Mouse (Mus musculus) limb, embryonic 13.5 days (tissue): ENCODE measurements around the gene Hdac9. TPM values are rescaled to one million over a fixed set of nuclear protein-coding genes. Genes with fewer than 3 reads are reported as not detected.

ENCODE experiments used
- ATAC-seq: fragments of 200-750 bp; cut with Nextera tagmentation; 2 replicates; pipeline ENCODE4 v1.8.0; 2017; ENCODE audit warnings: low read depth, moderate number of reproducible peaks, moderate TSS enrichment; ENCODE audit not compliant: low FRiP score
- H3K27ac ChIP-seq: fragments of 300-500 bp; sonication (generic); 2 replicates; pipeline ENCODE4 v1.5.1; 2015; ENCODE audit warnings: inconsistent platforms, mild to moderate bottlenecking, moderate library complexity
- H3K27me3 ChIP-seq: fragments of 300-500 bp; sonication (generic); 2 replicates; pipeline ENCODE4 v1.6.1; 2015; ENCODE audit warnings: mild to moderate bottlenecking, inconsistent platforms
- H3K36me3 ChIP-seq: fragments of 300-500 bp; sonication (generic); 2 replicates; pipeline ENCODE4 v1.6.1; 2015; ENCODE audit warnings: inconsistent platforms, mild to moderate bottlenecking, moderate library complexity
- H3K4me1 ChIP-seq: fragments of 300-500 bp; sonication (generic); 2 replicates; pipeline ENCODE4 v1.6.1; 2015; ENCODE audit warnings: inconsistent platforms
- H3K4me2 ChIP-seq: fragments of 300-500 bp; sonication (generic); replicated peaks from 2 replicates; pipeline ENCODE4 v1.6.1; 2015; ENCODE audit warnings: inconsistent platforms, mild to moderate bottlenecking, moderate library complexity
- H3K4me3 ChIP-seq: fragments of 300-500 bp; sonication (generic); 2 replicates; pipeline ENCODE4 v1.5.1; 2015; ENCODE audit warnings: moderate library complexity, mild to moderate bottlenecking, inconsistent platforms
- H3K9ac ChIP-seq: fragments of 300-500 bp; sonication (generic); 2 replicates; pipeline ENCODE4 v1.6.1; 2015; ENCODE audit warnings: mild to moderate bottlenecking, inconsistent platforms
- H3K9me3 ChIP-seq: fragments of 300-500 bp; sonication (generic); 2 replicates; pipeline ENCODE4 v1.6.1; 2016; ENCODE audit warnings: inconsistent platforms
- WGBS: fragments of 180-500 bp; shearing (Covaris S2); methylation state at CpG from one replicate; pipeline ENCODE4 v1.1.7; 2015; 5-methylcytosine and 5-hydroxymethylcytosine counted together
- polyA plus RNA-seq: library from polyadenylated mRNA; unstranded; fragments of >200 nt; fragmentation: Nextera tagmentation; extraction: Ambion mirVana; gene quantifications from 2 replicates; pipeline ENCODE4 v1.2.1, GENCODE M21; 2015

Hdac9 gene
- polyA plus RNA-seq, 1 experiment from 2014 or later, result 8.4 TPM

GRCm38 (mm10) chr12:34379681-34380080 lies 537.2 kb downstream of the Hdac9 start:
- Histone ChIP-seq H3K4me1 (peaks cover 4% of the 10 kb centered on the region; the same call in 1 of the 2 replicates), H3K9me3 (no peaks in the 10 kb centered on the region), H3K27me3 (no peaks in the 10 kb centered on the region), H3K4me2 (no peak overlapping the region), H3K36me3 (no peaks in the 10 kb centered on the region), H3K9ac (no peak overlapping the region), H3K4me3 (no peak overlapping the region), H3K27ac (no peak overlapping the region)
- WGBS, result 36% methylated on average over 1 of the region's 1 CpGs
- no peak for ATAC-seq

GRCm38 (mm10) chr12:34378637-34379036 lies 538.3 kb downstream of the Hdac9 start:
- no peaks in the 10 kb centered on the region for H3K36me3 ChIP-seq
- H3K27ac ChIP-seq, result no peak overlapping the region
- H3K4me3 ChIP-seq, result no peak overlapping the region
- H3K4me2 ChIP-seq, result no peak overlapping the region
- H3K9me3 ChIP-seq, result no peaks in the 10 kb centered on the region
- ATAC-seq, result no peak
- H3K27me3 ChIP-seq, result no peaks in the 10 kb centered on the region
- 90% methylated on average over 4 of the region's 4 CpGs for WGBS
- no peak overlapping the region for H3K9ac ChIP-seq
- peaks cover 4% of the 10 kb centered on the region; the same call in 1 of the 2 replicates for H3K4me1 ChIP-seq

- WGBS, result 14% methylated on average over 6 of the region's 6 CpGs
- H3K27me3 ChIP-seq, result no peaks in the 10 kb centered on the region
- no peak for ATAC-seq
- H3K4me1 ChIP-seq, result peaks cover 3% of the 10 kb centered on the region; the same call in 1 of the 2 replicates
- H3K9ac ChIP-seq, result no peak overlapping the region
- H3K27ac ChIP-seq, result no peak overlapping the region
- no peak overlapping the region for H3K4me2 ChIP-seq
- no peaks in the 10 kb centered on the region for H3K9me3 ChIP-seq
- no peak overlapping the region for H3K4me3 ChIP-seq
- H3K36me3 ChIP-seq, result no peaks in the 10 kb centered on the region
These were observed 565.0 kb downstream of the Hdac9 start for GRCm38 (mm10) chr12:34351906-34352305.

- Histone ChIP-seq H3K27me3 (no peaks in the 10 kb centered on the region), H3K9me3 (no peaks in the 10 kb centered on the region), H3K27ac (no peak overlapping the region), H3K4me2 (no peak overlapping the region), H3K36me3 (no peaks in the 10 kb centered on the region), H3K9ac (no peak overlapping the region), H3K4me1 (peaks cover 3% of the 10 kb centered on the region; the same call in 1 of the 2 replicates), H3K4me3 (no peak overlapping the region)
- WGBS, result 60% methylated on average over 2 of the region's 2 CpGs
- ATAC-seq, result no peak
These were observed 569.4 kb downstream of the Hdac9 start for GRCm38 (mm10) chr12:34347529-34347928.

GRCm38 (mm10) chr12:34342761-34343160 lies 574.1 kb downstream of the Hdac9 start:
- no peaks in the 10 kb centered on the region for H3K36me3 ChIP-seq
- H3K27ac ChIP-seq, result no peak overlapping the region
- H3K4me1 ChIP-seq, result no peaks in the 10 kb centered on the region
- H3K9me3 ChIP-seq, result no peaks in the 10 kb centered on the region
- ATAC-seq, result no peak
- no peak overlapping the region for H3K9ac ChIP-seq
- no peaks in the 10 kb centered on the region for H3K27me3 ChIP-seq
- 33% methylated on average over 2 of the region's 2 CpGs for WGBS
- H3K4me2 ChIP-seq, result no peak overlapping the region
- H3K4me3 ChIP-seq, result no peak overlapping the region

GRCm38 (mm10) chr12:34338886-34339285 lies 578.0 kb downstream of the Hdac9 start:
- WGBS, result 82% methylated on average over 4 of the region's 4 CpGs
- H3K36me3 ChIP-seq, result no peaks in the 10 kb centered on the region
- ATAC-seq, result no peak
- no peak overlapping the region for H3K27ac ChIP-seq
- H3K4me3 ChIP-seq, result no peak overlapping the region
- no peak overlapping the region for H3K9ac ChIP-seq
- no peaks in the 10 kb centered on the region for H3K4me1 ChIP-seq
- H3K9me3 ChIP-seq, result no peaks in the 10 kb centered on the region
- H3K4me2 ChIP-seq, result no peak overlapping the region
- no peaks in the 10 kb centered on the region for H3K27me3 ChIP-seq

- Histone ChIP-seq H3K27ac (no peak overlapping the region), H3K4me1 (no peaks in the 10 kb centered on the region), H3K27me3 (no peaks in the 10 kb centered on the region), H3K9me3 (no peaks in the 10 kb centered on the region), H3K9ac (no peak overlapping the region), H3K4me2 (no peak overlapping the region), H3K4me3 (no peak overlapping the region), H3K36me3 (no peaks in the 10 kb centered on the region)
- no peak for ATAC-seq
- WGBS, result 72% methylated on average over 4 of the region's 4 CpGs
These were observed 582.3 kb downstream of the Hdac9 start for GRCm38 (mm10) chr12:34334455-34335084.

GRCm38 (mm10) chr12:34332884-34333283 lies 584.0 kb downstream of the Hdac9 start:
- H3K27ac ChIP-seq, result no peak overlapping the region

GRCm38 (mm10) chr12:34327111-34327510 lies 589.8 kb downstream of the Hdac9 start:
- H3K4me3 ChIP-seq, result no peak overlapping the region
- no peaks in the 10 kb centered on the region for H3K9me3 ChIP-seq
- H3K4me1 ChIP-seq, result no peaks in the 10 kb centered on the region
- no peaks in the 10 kb centered on the region for H3K36me3 ChIP-seq
- no peak overlapping the region for H3K27ac ChIP-seq
- ATAC-seq, result no peak
- no peak overlapping the region for H3K4me2 ChIP-seq
- 100% methylated on average over 1 of the region's 1 CpGs for WGBS
- no peaks in the 10 kb centered on the region for H3K27me3 ChIP-seq
- no peak overlapping the region for H3K9ac ChIP-seq

More at GRCm38 (mm10) chr12:34332884-34333283, 584.0 kb downstream of the Hdac9 start:
- H3K9me3 ChIP-seq, result no peaks in the 10 kb centered on the region
- ATAC-seq, result no peak
- H3K4me2 ChIP-seq, result no peak overlapping the region
- no peaks in the 10 kb centered on the region for H3K4me1 ChIP-seq
- H3K4me3 ChIP-seq, result no peak overlapping the region
- no peaks in the 10 kb centered on the region for H3K36me3 ChIP-seq
- H3K27me3 ChIP-seq, result no peaks in the 10 kb centered on the region
- 59% methylated on average over 4 of the region's 4 CpGs for WGBS
- H3K9ac ChIP-seq, result no peak overlapping the region

- 61% methylated on average over 15 of the region's 15 CpGs for WGBS
- Histone ChIP-seq H3K9ac (no peak overlapping the region), H3K27ac (no peak overlapping the region), H3K27me3 (no peaks in the 10 kb centered on the region), H3K4me3 (no peak overlapping the region), H3K9me3 (no peaks in the 10 kb centered on the region), H3K4me2 (no peak overlapping the region), H3K4me1 (no peaks in the 10 kb centered on the region), H3K36me3 (no peaks in the 10 kb centered on the region)
- ATAC-seq, result peak; percentile 73
These were observed 604.7 kb downstream of the Hdac9 start for GRCm38 (mm10) chr12:34312113-34312719.

GRCm38 (mm10) chr12:34305453-34305852 lies 611.4 kb downstream of the Hdac9 start:
- Histone ChIP-seq H3K4me1 (no peaks in the 10 kb centered on the region), H3K9ac (no peak overlapping the region), H3K4me2 (no peak overlapping the region), H3K27me3 (no peaks in the 10 kb centered on the region), H3K27ac (no peak overlapping the region), H3K36me3 (no peaks in the 10 kb centered on the region), H3K4me3 (no peak overlapping the region), H3K9me3 (no peaks in the 10 kb centered on the region)
- 54% methylated on average over 3 of the region's 3 CpGs for WGBS
- ATAC-seq, result no peak

GRCm38 (mm10) chr12:34292346-34292745 lies 624.5 kb downstream of the Hdac9 start:
- Histone ChIP-seq H3K4me2 (no peak overlapping the region), H3K27ac (no peak overlapping the region), H3K4me1 (no peaks in the 10 kb centered on the region), H3K27me3 (no peaks in the 10 kb centered on the region), H3K4me3 (no peak overlapping the region), H3K9ac (no peak overlapping the region), H3K9me3 (no peaks in the 10 kb centered on the region), H3K36me3 (no peaks in the 10 kb centered on the region)
- WGBS, result 67% methylated on average over 7 of the region's 7 CpGs
- no peak; the same call in 1 of the 2 replicates for ATAC-seq

- Histone ChIP-seq H3K4me1 (no peaks in the 10 kb centered on the region), H3K36me3 (no peaks in the 10 kb centered on the region), H3K4me3 (no peak overlapping the region), H3K27ac (no peak overlapping the region), H3K4me2 (no peak overlapping the region), H3K9me3 (no peaks in the 10 kb centered on the region), H3K27me3 (no peaks in the 10 kb centered on the region), H3K9ac (no peak overlapping the region)
- ATAC-seq, result no peak
- WGBS, result 72% methylated on average over 2 of the region's 2 CpGs
These were observed 629.7 kb downstream of the Hdac9 start for GRCm38 (mm10) chr12:34287218-34287617.
